Mouse (Mus musculus) embryonic fibroblast, embryonic 13.5 days (primary cell): ENCODE results near the gene Bad. TPM values are rescaled to one million over a fixed set of nuclear protein-coding genes. Genes with fewer than 3 reads are reported as not detected.
"Not testable (repeated sequence)": the region's sequence is repeated elsewhere in the genome, so short reads cannot be mapped to it uniquely, and the experiment has no call there.

ENCODE experiments used
- H3K27ac ChIP-seq: 2 replicates; pipeline ENCODE4 v1.5.1; 2012; ENCODE audit warnings: low read length, control low read depth, inconsistent platforms; ENCODE audit not compliant: insufficient read depth
- H3K4me1 ChIP-seq: 2 replicates; pipeline ENCODE4 v1.6.1; 2011; ENCODE audit warnings: low read length; ENCODE audit not compliant: control insufficient read depth, insufficient read depth
- H3K4me3 ChIP-seq: 2 replicates; pipeline ENCODE4 v1.5.1; 2011; ENCODE audit warnings: mild to moderate bottlenecking, control low read depth, low read length; ENCODE audit not compliant: insufficient read depth
- CTCF ChIP-seq: IDR thresholded peaks from 2 replicates; pipeline ENCODE4 v1.5.1; 2011; ENCODE audit warnings: mild to moderate bottlenecking, control low read depth, low read length, moderate library complexity, borderline replicate concordance; ENCODE audit not compliant: insufficient read depth
- POLR2A ChIP-seq: IDR thresholded peaks from 2 replicates; pipeline ENCODE4 v1.6.1; 2011; ENCODE audit warnings: low read depth, mild to moderate bottlenecking, control low read depth, low read length, moderate library complexity
- polyA plus RNA-seq: library from polyadenylated mRNA; stranded (reverse); fragments of >200 nt; gene quantifications from 2 replicates; pipeline ENCODE4 v1.2.4, GENCODE M21; 2011; ENCODE audit warnings: low read depth; ENCODE audit not compliant: missing spikeins, insufficient read length

Gene Bad
- 31.0 and 40.3 TPM in 2 replicates for polyA plus RNA-seq

- Histone ChIP-seq H3K27ac (peak within 1 kb of the TSS; percentile 83), H3K4me3 (peak within 1 kb of the TSS; percentile 70), H3K4me1 (peaks cover 5% of the 10 kb centered on the region; the same call in 1 of the 2 replicates)
- peak; percentile 62 for TF ChIP-seq POLR2A
- TF ChIP-seq CTCF: no peak
Observed at GRCm38 (mm10) chr19:6941372-6942248, at the start of gene Bad. Gene Bad, plus strand, starts transcription at chr19:6941861.

GRCm38 (mm10) chr19:6892512-6892911 is 49.1 kb upstream of the Bad start:
- no peaks in the 10 kb centered on the region for H3K4me1 ChIP-seq
- H3K4me3 ChIP-seq: no peak overlapping the region
- H3K27ac ChIP-seq: no peak overlapping the region
- no peak for TF ChIP-seq CTCF
- no peak for TF ChIP-seq POLR2A

- Histone ChIP-seq H3K4me1 (no peaks in the 10 kb centered on the region), H3K27ac (no peak overlapping the region), H3K4me3 (no peak overlapping the region)
- TF ChIP-seq CTCF (no peak), POLR2A (no peak)
Observed at GRCm38 (mm10) chr19:6893731-6894451, 47.8 kb upstream of the Bad start.

- not testable (repeated sequence) for H3K4me1 ChIP-seq, H3K27ac ChIP-seq, H3K4me3 ChIP-seq
Observed at GRCm38 (mm10) chr19:6895608-6896305, 45.9 kb upstream of the Bad start.

GRCm38 (mm10) chr19:6899641-6900040 is 42.0 kb upstream of the Bad start:
- Histone ChIP-seq H3K27ac (no peak overlapping the region), H3K4me3 (no peak overlapping the region), H3K4me1 (no peaks in the 10 kb centered on the region)
- TF ChIP-seq POLR2A: no peak
- TF ChIP-seq CTCF: no peak

- TF ChIP-seq POLR2A (no peak), CTCF (no peak)
- Histone ChIP-seq H3K4me1 (no peaks in the 10 kb centered on the region), H3K27ac (no peak overlapping the region), H3K4me3 (no peak overlapping the region)
Observed at GRCm38 (mm10) chr19:6903031-6903430, 38.6 kb upstream of the Bad start.

GRCm38 (mm10) chr19:6904846-6905245 is 36.8 kb upstream of the Bad start:
- H3K27ac ChIP-seq: no peak overlapping the region
- H3K4me1 ChIP-seq: no peaks in the 10 kb centered on the region
- TF ChIP-seq POLR2A (no peak), CTCF (no peak)
- H3K4me3 ChIP-seq: no peak overlapping the region

GRCm38 (mm10) chr19:6905498-6906159 is 36.0 kb upstream of the Bad start:
- no peak overlapping the region for H3K27ac ChIP-seq

GRCm38 (mm10) chr19:6906199-6906598 is 35.5 kb upstream of the Bad start:
- H3K4me3 ChIP-seq: no peak overlapping the region
- H3K27ac ChIP-seq: no peak overlapping the region
- TF ChIP-seq CTCF: no peak
- TF ChIP-seq POLR2A: no peak
- H3K4me1 ChIP-seq: no peaks in the 10 kb centered on the region; the same call in 1 of the 2 replicates

More at GRCm38 (mm10) chr19:6905498-6906159, 36.0 kb upstream of the Bad start:
- Histone ChIP-seq H3K4me1 (no peaks in the 10 kb centered on the region), H3K4me3 (no peak overlapping the region)
- TF ChIP-seq POLR2A: no peak
- no peak for TF ChIP-seq CTCF
